Mouse (Mus musculus) CH12.LX (cell line): Measurements from ENCODE around the gene Pirb. TPM values are rescaled to one million over a fixed set of nuclear protein-coding genes. Genes with fewer than 3 reads are reported as not detected.

Source experiments
- DNase-seq: peaks from one replicate; pipeline ENCODE4 v3.0.0-alpha.2; 2013; ENCODE audit errors: extremely low read depth
- H3K27ac ChIP-seq: 2 replicates; pipeline ENCODE4 v1.5.1; 2012; ENCODE audit warnings: low read depth, mild to moderate bottlenecking, control low read depth, moderate library complexity; ENCODE audit not compliant: insufficient read depth
- H3K27me3 ChIP-seq: replicated peaks from 2 replicates; pipeline ENCODE3; 2012; ENCODE audit warnings: inconsistent platforms
- H3K36me3 ChIP-seq, 2 experiments: replicated peaks in 1 of 2; 2 replicates each; pipeline versions ENCODE3 to v1.6.1; 2012; ENCODE audit warnings: inconsistent platforms in 1 of 2, low read length in 1 of 2, mild to moderate bottlenecking in 1 of 2, mixed read lengths in 1 of 2, moderate library complexity in 1 of 2; ENCODE audit not compliant: control insufficient read depth in 1 of 2, insufficient read depth in 1 of 2
- H3K4me1 ChIP-seq, 2 experiments: 2 replicates each; pipeline ENCODE4 v1.6.1; 2012; ENCODE audit warnings: inconsistent platforms in 1 of 2, moderate library complexity in 1 of 2; ENCODE audit not compliant: insufficient read depth in 2 of 2, control insufficient read depth in 1 of 2
- H3K4me2 ChIP-seq: 2 replicates; pipeline ENCODE4 v1.6.1; 2012; ENCODE audit warnings: low read depth, mild to moderate bottlenecking, control low read depth; ENCODE audit not compliant: poor library complexity, insufficient read depth, severe bottlenecking
- H3K4me3 ChIP-seq, 3 experiments: fragments of 150-350 bp in 1 of 3; sonication (generic) in 1 of 3; replicated peaks in 1 of 3; 2 replicates each; pipeline versions ENCODE3 to v1.5.1; 2011 to 2012; ENCODE audit warnings: low read depth in 2 of 3, low read length in 2 of 3, mild to moderate bottlenecking in 2 of 3, moderate library complexity in 2 of 3, control low read depth in 1 of 3, improper control_type of control experiment in 1 of 3, inconsistent platforms in 1 of 3, mixed read lengths in 1 of 3; ENCODE audit not compliant: poor library complexity in 1 of 3
- H3K79me2 ChIP-seq: replicated peaks from 2 replicates; pipeline ENCODE4 v1.6.1; 2012; ENCODE audit warnings: mild to moderate bottlenecking, moderate library complexity; ENCODE audit not compliant: control insufficient read depth, poor library complexity, insufficient read depth, severe bottlenecking; ENCODE audit errors: extremely low read depth
- H3K9ac ChIP-seq: 2 replicates; pipeline ENCODE4 v1.6.1; 2012; ENCODE audit warnings: low read depth, mild to moderate bottlenecking, control low read depth, moderate library complexity; ENCODE audit not compliant: insufficient read depth
- H3K9me3 ChIP-seq: replicated peaks from 2 replicates; pipeline ENCODE3; 2012; ENCODE audit warnings: low read length, inconsistent platforms, mixed read lengths
- CHD1 ChIP-seq: IDR thresholded peaks from 2 replicates; pipeline ENCODE4 v1.6.1; 2012; ENCODE audit warnings: low read depth, low read length, improper control_type of control experiment, inconsistent platforms
- EP300 ChIP-seq: IDR thresholded peaks from 2 replicates; pipeline ENCODE4 v1.6.1; 2011; ENCODE audit warnings: low read length, improper control_type of control experiment
- GABPA ChIP-seq: IDR thresholded peaks from 2 replicates; pipeline ENCODE4 v1.6.1; 2012; ENCODE audit warnings: low read depth, low read length, improper control_type of control experiment, inconsistent platforms; ENCODE audit not compliant: insufficient replicate concordance
- JUND ChIP-seq: conservative IDR thresholded peaks from 2 replicates; pipeline ENCODE4 v1.6.1; 2011; ENCODE audit warnings: low read depth, low read length, improper control_type of control experiment
- KAT2A ChIP-seq: IDR thresholded peaks from 2 replicates; pipeline ENCODE4 v1.6.1; 2012; ENCODE audit warnings: low read length, improper control_type of control experiment, inconsistent platforms; ENCODE audit not compliant: insufficient replicate concordance
- MAZ ChIP-seq: IDR thresholded peaks from 2 replicates; pipeline ENCODE4 v1.6.1; 2012; ENCODE audit warnings: low read depth, mild to moderate bottlenecking, inconsistent platforms, low read length, improper control_type of control experiment, moderate library complexity
- MYC ChIP-seq: IDR thresholded peaks from 2 replicates; pipeline ENCODE4 v1.6.1; 2011; ENCODE audit warnings: low read depth, mild to moderate bottlenecking, improper control_type of control experiment, low read length
- SIN3A ChIP-seq: IDR thresholded peaks from 2 replicates; pipeline ENCODE4 v1.6.1; 2012; ENCODE audit warnings: low read length, improper control_type of control experiment, inconsistent platforms
- USF1 ChIP-seq: IDR thresholded peaks from 2 replicates; pipeline ENCODE4 v1.6.1; 2014; ENCODE audit warnings: low read depth, mild to moderate bottlenecking, inconsistent platforms, low read length, improper control_type of control experiment
- ZC3H11A ChIP-seq: IDR thresholded peaks from 2 replicates; pipeline ENCODE4 v1.6.1; 2012; ENCODE audit warnings: low read depth, mild to moderate bottlenecking, inconsistent platforms, low read length, improper control_type of control experiment
- ZKSCAN1 ChIP-seq: IDR thresholded peaks from 2 replicates; pipeline ENCODE4 v1.6.1; 2012; ENCODE audit warnings: low read depth, inconsistent platforms, low read length, improper control_type of control experiment, borderline replicate concordance
- ZMIZ1 ChIP-seq: IDR thresholded peaks from 2 replicates; pipeline ENCODE4 v1.6.1; 2012; ENCODE audit warnings: low read depth, mild to moderate bottlenecking, inconsistent platforms, low read length, improper control_type of control experiment
- dilution Hi-C: fragments of 300-500 bp; cut with MboI; formaldehyde crosslinking; loops from 2 replicates; pipeline ENCODE4 v1.14.3; 2020; ENCODE audit warnings: low sequenced_read_pairs; ENCODE audit not compliant: extremely low pct_unique_long_range_greater_than_20kb, extremely low pct_ligation_motif_present
- in situ Hi-C: fragments of 300-500 bp; cut with MboI; formaldehyde crosslinking; loops from 3 replicates; pipeline ENCODE4 v1.14.3; 2019; ENCODE audit warnings: low sequenced_read_pairs, low pct_ligation_motif_present, low pct_unique_long_range_greater_than_20kb, mixed read lengths
- polyA plus RNA-seq: library from polyadenylated mRNA; unstranded; fragments of >175 nt; gene quantifications from 2 replicates; pipeline ENCODE4 v1.2.1, GENCODE M21; 2012; ENCODE audit warnings: low read depth; ENCODE audit not compliant: insufficient read length
- total RNA-seq, 2 experiments: library from RNA; depleted of rRNA; stranded (reverse); fragments of 300-350 nt in 1 of 2; fragments of >200 nt in 1 of 2; gene quantifications; 2 replicates each; pipeline ENCODE4 v1.2.3; 2012 to 2014

The Pirb gene
- total and polyA plus RNA-seq, 3 experiments, result 2.8 to 10.7 (median 5.0) TPM

- DNase-seq, result no peak
- Histone ChIP-seq H3K79me2 (no peaks in the 10 kb centered on the region), H3K4me2 (no peak overlapping the region), H3K27ac (no peak overlapping the region), H3K9me3 (no peaks in the 10 kb centered on the region), H3K36me3 (peaks cover 27 to 77% of the 10 kb centered on the region in 2 experiments), H3K4me3 (no peak overlapping the region), H3K4me1 (no peaks in the 10 kb centered on the region), H3K27me3 (no peaks in the 10 kb centered on the region), H3K9ac (no peak overlapping the region)
- dilution Hi-C loops (no loop called here), in situ Hi-C loops (no loop called here)
- TF ChIP-seq ZC3H11A (no peak), KAT2A (no peak), ZMIZ1 (no peak), JUND (no peak), ZKSCAN1 (no peak), MAZ (no peak), MYC (no peak), SIN3A (no peak), USF1 (no peak), GABPA (no peak)
Measured at GRCm38 (mm10) chr7:3685400-3686187, 34.6 kb downstream of the Pirb start.

- no peak for DNase-seq
- Histone ChIP-seq H3K4me2 (no peak overlapping the region), H3K4me3 (no peak overlapping the region), H3K9me3 (no peaks in the 10 kb centered on the region), H3K79me2 (no peaks in the 10 kb centered on the region), H3K36me3 (peaks cover 27 to 72% of the 10 kb centered on the region in 2 experiments), H3K9ac (no peak overlapping the region), H3K27me3 (no peaks in the 10 kb centered on the region), H3K27ac (no peak overlapping the region), H3K4me1 (peaks cover 0 to 3% of the 10 kb centered on the region in 2 experiments; a peak in 1 of 4 replicates)
- no peak for TF ChIP-seq EP300
- no peak for TF ChIP-seq CHD1
- no peak for TF ChIP-seq JUND
- TF ChIP-seq MYC, result no peak
- dilution Hi-C loops (no loop called here), in situ Hi-C loops (no loop called here)
Measured at GRCm38 (mm10) chr7:3684698-3685097, 35.5 kb downstream of the Pirb start.
